Mouse (Mus musculus): ENCODE data around the gene Plekhm1. TPM values are rescaled to one million over a fixed set of nuclear protein-coding genes. Genes with fewer than 3 reads are reported as not detected.
"Not testable (repeated sequence)": the region's sequence is repeated elsewhere in the genome, so short reads cannot be mapped to it uniquely, and the experiment has no call there.

Gene Plekhm1
- polyA plus RNA-seq (2012; rRNA removed), result 16.0 and 16.5 TPM in 2 replicates

DNA sequence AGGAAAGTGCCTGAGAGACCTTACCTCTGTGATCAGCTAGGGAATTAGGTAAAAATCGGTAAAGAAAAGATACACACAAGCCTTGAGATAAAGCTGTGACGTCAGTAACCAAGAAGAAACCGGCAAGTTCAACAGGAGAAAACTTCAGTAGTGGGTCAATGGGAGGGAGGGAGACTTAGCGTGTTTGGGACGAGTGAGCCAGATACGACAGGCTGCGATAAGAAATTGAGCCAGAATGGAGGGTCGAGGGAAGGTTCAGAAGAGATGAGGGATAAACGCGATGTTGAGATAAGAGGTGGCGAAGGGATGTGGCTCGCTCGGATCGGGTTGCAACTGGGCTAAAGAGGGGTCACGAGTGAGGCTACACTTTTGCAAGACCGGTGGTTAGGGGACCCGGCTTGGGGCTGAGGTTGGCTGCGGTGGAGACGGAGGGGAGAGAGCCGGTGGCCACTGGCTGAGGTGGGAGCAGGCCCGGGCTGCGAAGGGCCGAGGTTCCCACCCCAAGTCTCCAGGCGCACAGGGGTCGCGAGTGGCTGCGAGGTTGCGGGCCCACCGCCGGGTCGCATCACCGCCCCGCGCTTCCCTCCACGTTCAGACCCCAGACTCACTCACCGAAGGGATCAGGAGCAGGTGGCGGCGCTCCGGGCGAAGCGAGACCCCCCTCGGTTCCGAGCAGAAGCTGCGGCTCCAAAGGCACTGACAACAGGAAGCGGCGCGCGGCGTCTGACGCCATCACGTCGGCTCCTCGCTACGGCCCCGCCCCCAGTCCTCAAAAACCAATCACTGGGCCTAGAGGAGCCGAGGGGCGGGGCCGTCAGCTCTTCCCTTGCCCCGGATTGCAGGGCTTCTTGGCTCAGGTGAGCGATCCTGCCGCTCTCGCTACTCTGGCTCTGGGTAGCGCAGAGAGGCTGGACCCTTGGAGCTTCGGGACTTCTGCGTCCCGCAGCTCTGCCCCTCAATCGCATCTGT is at the start of gene Plekhm1:
TSS of gene Plekhm1 (minus strand) at position 707 of the 969 bp plus-strand sequence.
- H3K27ac ChIP-seq (ENCODE audit: insufficient read depth, low read length), result peak within 1 kb of the TSS; percentile 43
- H3K4me3 ChIP-seq (ENCODE audit: insufficient read depth, low read length), result peak within 1 kb of the TSS; percentile 77
- TF ChIP-seq CTCF (IDR thresholded peaks at IDR 0.05; ENCODE audit: extremely low read depth, insufficient read depth, low read length), result no peak
- TF ChIP-seq POLR2A (IDR thresholded peaks at IDR 0.05; ENCODE audit: extremely low read depth, insufficient read depth, low read length), result peak; percentile 82
- peaks cover 5% of the 10 kb centered on the region; the same call in 1 of the 2 replicates for H3K4me1 ChIP-seq (ENCODE audit: control insufficient read depth, insufficient read depth, low read length)

- H3K27ac ChIP-seq (ENCODE audit: insufficient read depth, low read length); H3K4me1 ChIP-seq (ENCODE audit: control insufficient read depth, insufficient read depth, low read length); H3K4me3 ChIP-seq (ENCODE audit: insufficient read depth, low read length): not testable (repeated sequence)
Measured at GRCm38 (mm10) chr11:103451105-103451504, 38.6 kb upstream of the Plekhm1 start.

DNA sequence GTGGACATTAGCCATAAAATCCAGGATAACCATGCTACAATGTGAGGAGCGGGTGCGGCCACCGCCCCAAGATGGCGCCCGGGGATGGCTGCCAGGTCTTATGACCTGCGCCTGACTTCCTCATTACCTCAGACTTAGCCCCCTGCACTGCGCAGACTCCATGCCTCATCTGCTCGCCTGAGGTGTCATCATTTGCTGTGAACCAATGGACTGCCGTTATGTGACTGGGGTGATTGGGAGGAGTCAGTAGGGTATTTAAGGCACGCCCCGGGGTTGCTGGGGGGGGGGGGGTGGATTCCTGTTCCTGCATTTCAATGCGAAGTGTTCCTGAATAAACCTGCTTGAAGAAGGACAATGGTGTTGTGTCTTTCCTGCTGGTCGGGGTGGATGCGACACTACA is 37.2 kb upstream of the Plekhm1 start:
- H3K4me1 ChIP-seq (ENCODE audit: control insufficient read depth, insufficient read depth, low read length); H3K4me3 ChIP-seq (ENCODE audit: insufficient read depth, low read length); H3K27ac ChIP-seq (ENCODE audit: insufficient read depth, low read length): not testable (repeated sequence)

- Histone ChIP-seq H3K27ac (ENCODE audit: insufficient read depth, low read length) (no peak overlapping the region), H3K4me3 (ENCODE audit: insufficient read depth, low read length) (no peak overlapping the region), H3K4me1 (ENCODE audit: control insufficient read depth, insufficient read depth, low read length) (no peaks in the 10 kb centered on the region)
- no peak for TF ChIP-seq CTCF (IDR thresholded peaks at IDR 0.05; ENCODE audit: extremely low read depth, insufficient read depth, low read length)
- no peak for TF ChIP-seq POLR2A (IDR thresholded peaks at IDR 0.05; ENCODE audit: extremely low read depth, insufficient read depth, low read length)
Measured at GRCm38 (mm10) chr11:103443678-103444077, 31.2 kb upstream of the Plekhm1 start.

DNA sequence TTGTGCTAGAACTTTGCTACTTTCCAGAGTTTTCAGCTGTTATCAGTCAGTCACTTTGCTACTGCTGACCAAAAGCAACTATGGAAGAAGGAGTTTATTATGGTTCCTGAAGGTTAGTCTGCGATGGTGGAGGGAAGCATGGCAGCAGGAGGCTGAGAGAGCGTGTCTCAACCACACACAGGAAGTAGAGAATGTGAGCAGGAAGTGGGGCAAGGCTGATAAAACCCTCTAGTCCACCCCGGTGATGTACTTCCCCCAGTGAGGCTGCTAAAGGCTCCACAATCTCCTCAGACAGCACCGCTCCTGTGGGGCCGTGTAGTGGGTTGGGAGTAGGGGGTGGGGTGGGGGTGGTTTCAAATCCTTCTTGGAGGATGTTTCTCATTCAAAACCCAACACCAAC is 23.8 kb upstream of the Plekhm1 start:
- no peak overlapping the region for H3K27ac ChIP-seq (ENCODE audit: insufficient read depth, low read length)
- H3K4me3 ChIP-seq (ENCODE audit: insufficient read depth, low read length), result no peak overlapping the region
- no peak for TF ChIP-seq CTCF (IDR thresholded peaks at IDR 0.05; ENCODE audit: extremely low read depth, insufficient read depth, low read length)
- no peak for TF ChIP-seq POLR2A (IDR thresholded peaks at IDR 0.05; ENCODE audit: extremely low read depth, insufficient read depth, low read length)
- H3K4me1 ChIP-seq (ENCODE audit: control insufficient read depth, insufficient read depth, low read length), result no peaks in the 10 kb centered on the region

DNA sequence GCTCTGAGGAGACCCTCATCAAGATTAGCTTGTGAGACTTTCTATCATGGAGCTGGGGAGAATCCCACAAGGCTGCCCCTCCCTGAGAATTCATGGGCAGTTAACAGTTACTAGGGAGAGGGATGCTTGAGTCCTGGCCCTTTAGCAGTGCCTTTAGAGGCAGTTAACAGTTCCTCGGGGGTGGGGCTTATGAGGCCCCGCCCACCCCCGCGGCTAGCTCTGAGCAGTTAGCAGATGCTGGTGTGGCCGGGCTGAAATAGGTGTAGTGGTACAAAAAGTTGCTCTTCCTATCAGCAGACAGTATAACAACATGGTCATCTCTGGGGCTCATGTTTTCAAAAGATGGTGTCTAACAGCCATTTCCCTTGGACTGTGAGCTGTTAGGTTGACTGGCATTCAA is 12.5 kb upstream of the Plekhm1 start:
- H3K4me3 ChIP-seq (ENCODE audit: insufficient read depth, low read length), result no peak overlapping the region
- no peaks in the 10 kb centered on the region for H3K4me1 ChIP-seq (ENCODE audit: control insufficient read depth, insufficient read depth, low read length)
- TF ChIP-seq POLR2A (IDR thresholded peaks at IDR 0.05; ENCODE audit: extremely low read depth, insufficient read depth, low read length), result no peak
- TF ChIP-seq CTCF (IDR thresholded peaks at IDR 0.05; ENCODE audit: extremely low read depth, insufficient read depth, low read length), result no peak
- H3K27ac ChIP-seq (ENCODE audit: insufficient read depth, low read length), result no peak overlapping the region

DNA sequence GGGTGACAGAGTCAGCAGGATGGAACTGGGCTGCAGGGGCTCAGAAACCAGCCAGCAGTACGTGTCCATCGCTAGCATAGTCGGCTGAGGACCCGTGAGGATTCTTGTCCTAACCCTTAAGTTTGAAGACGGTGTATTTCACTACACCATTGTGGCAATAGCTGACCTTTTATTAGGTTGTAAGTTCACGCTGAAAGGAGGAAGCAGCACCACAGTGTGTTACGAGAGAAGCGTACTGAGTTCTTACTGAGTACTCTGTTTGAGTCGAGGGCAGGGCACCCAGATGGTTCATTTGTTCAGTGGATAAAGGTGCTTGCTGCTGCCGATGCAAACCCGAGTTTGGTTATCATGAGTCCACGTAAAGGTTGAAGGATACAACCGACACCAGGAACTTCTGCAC is 7.2 kb upstream of the Plekhm1 start:
- TF ChIP-seq POLR2A (IDR thresholded peaks at IDR 0.05; ENCODE audit: extremely low read depth, insufficient read depth, low read length) (no peak), CTCF (IDR thresholded peaks at IDR 0.05; ENCODE audit: extremely low read depth, insufficient read depth, low read length) (no peak)
- no peak overlapping the region for H3K4me3 ChIP-seq (ENCODE audit: insufficient read depth, low read length)

DNA sequence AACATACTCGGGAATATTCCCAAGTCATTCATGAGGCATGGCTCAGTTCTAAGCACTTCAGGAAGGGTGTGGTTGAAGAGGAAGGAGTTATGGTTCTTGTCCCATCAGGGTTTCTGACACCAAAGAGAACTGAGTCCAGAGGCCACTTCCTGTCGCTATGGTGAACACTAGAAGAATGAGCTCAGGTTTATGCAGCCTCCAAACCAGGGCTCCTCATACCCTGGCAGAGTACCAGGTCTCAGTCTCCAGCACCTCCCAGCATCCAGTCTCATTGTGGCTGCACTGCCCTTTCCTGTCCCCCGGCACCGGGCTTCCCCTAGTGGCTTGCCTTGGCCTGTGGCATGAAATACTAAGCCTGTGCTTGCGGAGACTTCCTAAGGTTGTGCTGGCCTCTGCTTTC is 6.7 kb upstream of the Plekhm1 start:
- TF ChIP-seq CTCF (IDR thresholded peaks at IDR 0.05; ENCODE audit: extremely low read depth, insufficient read depth, low read length) (no peak), POLR2A (IDR thresholded peaks at IDR 0.05; ENCODE audit: extremely low read depth, insufficient read depth, low read length) (no peak)
- Histone ChIP-seq H3K27ac (ENCODE audit: insufficient read depth, low read length) (peak overlapping the region; percentile 48; the same call in 1 of the 2 replicates), H3K4me3 (ENCODE audit: insufficient read depth, low read length) (no peak overlapping the region), H3K4me1 (ENCODE audit: control insufficient read depth, insufficient read depth, low read length) (no peaks in the 10 kb centered on the region)

More for the DNA sequence above, 7.2 kb upstream of the Plekhm1 start:
- H3K27ac ChIP-seq (ENCODE audit: insufficient read depth, low read length), result peak overlapping the region; percentile 48; the same call in 1 of the 2 replicates
- no peaks in the 10 kb centered on the region for H3K4me1 ChIP-seq (ENCODE audit: control insufficient read depth, insufficient read depth, low read length)

DNA sequence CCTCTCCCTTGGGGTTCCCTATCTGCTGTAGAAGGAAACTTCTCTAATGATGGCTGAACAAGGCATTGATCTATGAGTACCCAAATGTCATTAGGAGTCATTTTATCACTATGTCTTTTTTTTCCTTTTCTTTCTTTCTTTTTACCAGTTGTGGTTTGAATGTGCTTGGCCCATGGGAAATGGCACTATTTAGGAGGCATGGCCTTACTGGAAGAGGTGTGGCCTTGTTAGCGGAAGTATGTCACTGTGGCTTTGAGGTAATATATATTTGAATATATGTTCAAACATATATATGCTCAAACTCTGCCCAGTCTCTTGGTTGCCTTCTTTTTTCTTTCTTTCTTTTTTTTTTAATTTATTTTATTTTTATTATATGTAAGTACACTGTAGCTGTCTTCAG is 1.0 kb upstream of the Plekhm1 start:
- TF ChIP-seq POLR2A (IDR thresholded peaks at IDR 0.05; ENCODE audit: extremely low read depth, insufficient read depth, low read length) (no peak), CTCF (IDR thresholded peaks at IDR 0.05; ENCODE audit: extremely low read depth, insufficient read depth, low read length) (no peak)
- peaks cover 5% of the 10 kb centered on the region; the same call in 1 of the 2 replicates for H3K4me1 ChIP-seq (ENCODE audit: control insufficient read depth, insufficient read depth, low read length)

GRCm38 (mm10) chr11:103412950-103413423 is 500 bp upstream of the Plekhm1 start:
- no peak for TF ChIP-seq POLR2A (IDR thresholded peaks at IDR 0.05; ENCODE audit: extremely low read depth, insufficient read depth, low read length)
- TF ChIP-seq CTCF (IDR thresholded peaks at IDR 0.05; ENCODE audit: extremely low read depth, insufficient read depth, low read length), result no peak
- Histone ChIP-seq H3K4me3 (ENCODE audit: insufficient read depth, low read length) (peak overlapping the region; percentile 77), H3K4me1 (ENCODE audit: control insufficient read depth, insufficient read depth, low read length) (peaks cover 5% of the 10 kb centered on the region; the same call in 1 of the 2 replicates), H3K27ac (ENCODE audit: insufficient read depth, low read length) (peak overlapping the region; percentile 5; the same call in 1 of the 2 replicates)

More for the DNA sequence above, 1.0 kb upstream of the Plekhm1 start:
- no peak overlapping the region; the same call in 1 of the 2 replicates for H3K4me3 ChIP-seq (ENCODE audit: insufficient read depth, low read length)
- no peak overlapping the region for H3K27ac ChIP-seq (ENCODE audit: insufficient read depth, low read length)
